Mouse (Mus musculus) heart, adult 2 months (tissue): ENCODE data around the gene Oip5.

Source experiments
- CTCF ChIP-seq: fragments of 200-600 bp; IDR thresholded peaks from 2 replicates; pipeline ENCODE4 v1.8.1; 2022; ENCODE audit warnings: antibody characterized with exemption, mild to moderate bottlenecking, moderate library complexity
- EP300 ChIP-seq: fragments of 200-500 bp; IDR thresholded peaks from 2 replicates; pipeline ENCODE4 v1.6.1; 2011; ENCODE audit warnings: low read depth, low read length, control low read depth; ENCODE audit not compliant: insufficient read depth
- POLR2A ChIP-seq: fragments of 200-500 bp; IDR thresholded peaks from 2 replicates; pipeline ENCODE4 v1.6.1; 2011; ENCODE audit warnings: mild to moderate bottlenecking, low read depth, low read length, control low read depth; ENCODE audit not compliant: insufficient read depth

DNA sequence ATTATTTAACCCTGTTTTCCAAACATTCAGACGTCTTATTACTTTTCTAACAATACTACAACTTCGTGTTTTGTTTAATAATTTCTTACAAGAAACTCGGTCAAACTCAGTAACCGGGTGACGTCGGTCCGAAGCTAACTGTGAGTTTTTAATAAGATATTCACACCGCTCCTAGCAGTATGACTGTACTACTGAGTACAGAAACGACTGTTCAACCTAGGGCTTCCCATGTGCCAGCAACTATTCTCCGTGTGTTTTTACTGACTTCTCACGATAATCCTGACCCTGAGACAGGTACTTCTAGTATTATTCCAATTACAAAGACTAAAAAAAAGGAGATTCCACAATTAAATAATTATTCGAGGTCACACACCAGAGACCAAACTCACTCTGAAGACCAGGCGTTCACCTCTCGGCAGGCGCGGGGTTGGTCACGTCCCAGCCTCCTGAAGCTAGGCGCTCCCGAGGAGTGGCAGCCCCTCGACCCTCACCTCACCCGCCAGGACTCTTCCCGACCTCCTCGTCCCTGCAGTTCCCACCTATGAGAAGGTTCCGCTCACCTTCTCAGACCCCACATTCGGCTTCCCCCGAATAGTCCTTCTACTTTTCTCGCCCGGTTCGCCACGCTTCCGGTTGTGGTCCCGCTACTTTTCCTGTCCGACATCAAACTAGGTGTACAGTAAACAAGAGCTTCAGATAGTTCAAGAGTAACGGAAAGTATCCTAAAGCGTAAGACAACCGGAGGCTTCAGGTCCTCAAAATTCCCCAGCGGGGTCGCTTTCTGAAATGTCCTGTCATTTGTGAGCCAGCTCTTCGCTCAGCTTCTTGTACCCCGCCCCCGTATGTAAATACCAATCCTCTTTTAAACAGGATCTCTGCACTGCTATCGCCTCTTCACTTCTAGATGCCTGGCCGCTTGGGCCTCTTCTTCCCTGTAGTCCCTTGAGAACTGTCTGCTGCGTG lies 44.2 kb upstream of the Oip5 start, which contains the start of gene Ndufaf1:
- TF ChIP-seq CTCF (no peak), EP300 (peak; percentile 83; the same call in 1 of the 2 replicates), POLR2A (peak; percentile 77)
